Mouse (Mus musculus) embryonic fibroblast, embryonic 13.5 days (primary cell): Measurements from ENCODE around the gene Farp1. TPM values are rescaled to one million over a fixed set of nuclear protein-coding genes. Genes with fewer than 3 reads are reported as not detected.

Experiments
- H3K27ac ChIP-seq: 2 replicates; pipeline ENCODE4 v1.5.1; 2012; ENCODE audit warnings: low read length, control low read depth, inconsistent platforms; ENCODE audit not compliant: insufficient read depth
- H3K4me1 ChIP-seq: 2 replicates; pipeline ENCODE4 v1.6.1; 2011; ENCODE audit warnings: low read length; ENCODE audit not compliant: control insufficient read depth, insufficient read depth
- H3K4me3 ChIP-seq: 2 replicates; pipeline ENCODE4 v1.5.1; 2011; ENCODE audit warnings: mild to moderate bottlenecking, control low read depth, low read length; ENCODE audit not compliant: insufficient read depth
- CTCF ChIP-seq: IDR thresholded peaks from 2 replicates; pipeline ENCODE4 v1.5.1; 2011; ENCODE audit warnings: mild to moderate bottlenecking, control low read depth, low read length, moderate library complexity, borderline replicate concordance; ENCODE audit not compliant: insufficient read depth
- POLR2A ChIP-seq: IDR thresholded peaks from 2 replicates; pipeline ENCODE4 v1.6.1; 2011; ENCODE audit warnings: low read depth, mild to moderate bottlenecking, control low read depth, low read length, moderate library complexity
- polyA plus RNA-seq: library from polyadenylated mRNA; stranded (reverse); fragments of >200 nt; gene quantifications from 2 replicates; pipeline ENCODE4 v1.2.4, GENCODE M21; 2011; ENCODE audit warnings: low read depth; ENCODE audit not compliant: missing spikeins, insufficient read length

Farp1 gene
- polyA plus RNA-seq, 1 experiment, result 142 TPM

GRCm38 (mm10) chr14:121134414-121134813 is 99.4 kb downstream of the Farp1 start:
- no peak overlapping the region for H3K4me3 ChIP-seq
- TF ChIP-seq POLR2A, result no peak
- no peak for TF ChIP-seq CTCF
- H3K27ac ChIP-seq, result peak overlapping the region; percentile 88
- H3K4me1 ChIP-seq, result peaks cover 51% of the 10 kb centered on the region

GRCm38 (mm10) chr14:121143831-121144455 is 108.9 kb downstream of the Farp1 start:
- no peak overlapping the region for H3K4me3 ChIP-seq
- TF ChIP-seq POLR2A (no peak), CTCF (no peak)
- H3K27ac ChIP-seq, result no peak overlapping the region
- H3K4me1 ChIP-seq, result peaks cover 10% of the 10 kb centered on the region

- H3K4me1 ChIP-seq, result peaks cover 10% of the 10 kb centered on the region
- no peak overlapping the region for H3K4me3 ChIP-seq
- TF ChIP-seq CTCF, result no peak
- TF ChIP-seq POLR2A, result no peak
- H3K27ac ChIP-seq, result no peak overlapping the region
Measured at GRCm38 (mm10) chr14:121144496-121144895, 109.5 kb downstream of the Farp1 start.

GRCm38 (mm10) chr14:121145291-121145690 is 110.3 kb downstream of the Farp1 start:
- Histone ChIP-seq H3K4me1 (peaks cover 12% of the 10 kb centered on the region), H3K4me3 (no peak overlapping the region), H3K27ac (no peak overlapping the region)
- TF ChIP-seq POLR2A, result no peak
- no peak for TF ChIP-seq CTCF

- no peak for TF ChIP-seq CTCF
- TF ChIP-seq POLR2A, result no peak
- Histone ChIP-seq H3K4me3 (no peak overlapping the region), H3K4me1 (peaks cover 12% of the 10 kb centered on the region), H3K27ac (no peak overlapping the region)
Measured at GRCm38 (mm10) chr14:121145698-121146097, 110.7 kb downstream of the Farp1 start.

- H3K4me1 ChIP-seq, result peaks cover 12% of the 10 kb centered on the region
- TF ChIP-seq CTCF (no peak), POLR2A (no peak)
- no peak overlapping the region for H3K4me3 ChIP-seq
- no peak overlapping the region for H3K27ac ChIP-seq
Measured at GRCm38 (mm10) chr14:121146213-121146612, 111.2 kb downstream of the Farp1 start.

GRCm38 (mm10) chr14:121147026-121147425 is 112.0 kb downstream of the Farp1 start:
- H3K27ac ChIP-seq, result no peak overlapping the region
- TF ChIP-seq POLR2A (no peak), CTCF (no peak)
- peaks cover 12% of the 10 kb centered on the region for H3K4me1 ChIP-seq
- no peak overlapping the region for H3K4me3 ChIP-seq

- Histone ChIP-seq H3K27ac (no peak overlapping the region), H3K4me1 (peaks cover 12% of the 10 kb centered on the region)
- TF ChIP-seq POLR2A, result no peak
Measured at GRCm38 (mm10) chr14:121148088-121148785, 113.2 kb downstream of the Farp1 start.

GRCm38 (mm10) chr14:121149984-121150383 is 115.0 kb downstream of the Farp1 start:
- Histone ChIP-seq H3K4me1 (peaks cover 12% of the 10 kb centered on the region), H3K4me3 (no peak overlapping the region), H3K27ac (no peak overlapping the region)
- no peak for TF ChIP-seq CTCF
- TF ChIP-seq POLR2A, result no peak

More at GRCm38 (mm10) chr14:121148088-121148785, 113.2 kb downstream of the Farp1 start:
- no peak overlapping the region for H3K4me3 ChIP-seq

- no peak for TF ChIP-seq CTCF
- no peak for TF ChIP-seq POLR2A
- no peak overlapping the region for H3K4me3 ChIP-seq
- no peak overlapping the region; the same call in 1 of the 2 replicates for H3K27ac ChIP-seq
- H3K4me1 ChIP-seq, result peaks cover 2% of the 10 kb centered on the region
Measured at GRCm38 (mm10) chr14:121151837-121152236, 116.8 kb downstream of the Farp1 start.
